Mouse (Mus musculus) splenic B cell, adult 2 months (primary cell): ENCODE measurements around the gene Gm5089.
"Not testable (repeated sequence)": the region's sequence is repeated elsewhere in the genome, so short reads cannot be mapped to it uniquely, and the experiment has no call there.

Experiments
- DNase-seq: peaks from one replicate; pipeline ENCODE4 v3.0.0-alpha.2; 2011; ENCODE audit warnings: low read depth, low spot score
- H3K27me3 ChIP-seq: 2 replicates; pipeline ENCODE4 v1.6.1; 2012; ENCODE audit warnings: mild to moderate bottlenecking, low read length, moderate library complexity, mixed read lengths; ENCODE audit not compliant: control insufficient read depth, poor library complexity, insufficient read depth, severe bottlenecking
- H3K36me3 ChIP-seq: 2 replicates; pipeline ENCODE4 v1.6.1; 2012; ENCODE audit warnings: mild to moderate bottlenecking, low read length, moderate library complexity, mixed read lengths; ENCODE audit not compliant: control insufficient read depth, poor library complexity, insufficient read depth, severe bottlenecking

The Gm5089 gene

GRCm38 (mm10) chr14:122461966-122462365 lies 11.1 kb upstream of the Gm5089 start:
- Histone ChIP-seq H3K36me3 (no peaks in the 10 kb centered on the region), H3K27me3 (peaks cover 4% of the 10 kb centered on the region)
- no peak for DNase-seq

GRCm38 (mm10) chr14:122461500-122461899 lies 10.6 kb upstream of the Gm5089 start:
- Histone ChIP-seq H3K27me3 (peaks cover 2% of the 10 kb centered on the region), H3K36me3 (no peaks in the 10 kb centered on the region)
- no peak for DNase-seq

- peaks cover 2% of the 10 kb centered on the region for H3K27me3 ChIP-seq
- no peaks in the 10 kb centered on the region for H3K36me3 ChIP-seq
- no peak for DNase-seq
Observed at GRCm38 (mm10) chr14:122460226-122460625, 9.3 kb upstream of the Gm5089 start.

DNA sequence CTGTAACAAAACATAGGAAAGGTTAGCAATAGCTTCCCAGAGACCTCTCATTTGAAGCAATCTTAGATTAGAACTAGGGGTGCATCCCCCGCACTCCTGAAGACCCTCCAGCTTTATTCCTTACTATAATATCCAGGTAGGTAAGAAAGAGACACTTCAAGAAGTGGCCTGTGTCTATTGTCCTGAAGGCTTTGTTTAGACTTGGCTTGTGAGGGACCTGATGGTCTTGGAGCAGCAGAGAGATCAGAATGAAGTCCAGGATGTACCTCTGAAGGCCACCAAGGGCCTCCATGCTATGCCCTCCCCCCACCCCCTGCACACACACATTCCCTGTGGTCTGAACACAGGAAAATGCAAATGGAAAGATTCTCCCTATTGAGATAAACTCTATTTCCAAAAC lies 8.9 kb upstream of the Gm5089 start:
- no peaks in the 10 kb centered on the region for H3K36me3 ChIP-seq
- no peak for DNase-seq
- peaks cover 2% of the 10 kb centered on the region; the same call in 1 of the 2 replicates for H3K27me3 ChIP-seq

DNA sequence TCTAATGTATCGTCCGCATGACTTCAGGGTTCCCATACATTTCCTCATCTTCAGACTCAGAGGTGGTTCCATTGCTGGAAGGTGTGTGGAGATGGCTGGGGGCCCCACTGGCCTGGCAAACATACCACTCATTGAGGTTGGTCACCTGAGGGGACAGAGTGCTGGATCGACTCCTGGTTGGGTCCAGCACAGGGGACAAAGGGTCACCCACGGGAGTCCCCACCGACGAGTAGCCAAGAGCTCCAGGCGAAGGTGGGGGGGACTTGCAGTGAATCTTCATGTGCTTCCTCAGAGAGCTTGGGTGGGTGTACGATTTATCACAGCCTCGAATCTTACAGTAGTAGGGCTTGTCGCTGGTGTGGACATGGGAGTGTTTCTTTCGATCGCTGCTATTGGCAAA lies 8.4 kb upstream of the Gm5089 start:
- H3K36me3 ChIP-seq, DNase-seq, H3K27me3 ChIP-seq: not testable (repeated sequence)

- peaks cover 5% of the 10 kb centered on the region; the same call in 1 of the 2 replicates for H3K27me3 ChIP-seq
- DNase-seq = no peak
Observed at GRCm38 (mm10) chr14:122455562-122455958, 4.6 kb upstream of the Gm5089 start.

DNA sequence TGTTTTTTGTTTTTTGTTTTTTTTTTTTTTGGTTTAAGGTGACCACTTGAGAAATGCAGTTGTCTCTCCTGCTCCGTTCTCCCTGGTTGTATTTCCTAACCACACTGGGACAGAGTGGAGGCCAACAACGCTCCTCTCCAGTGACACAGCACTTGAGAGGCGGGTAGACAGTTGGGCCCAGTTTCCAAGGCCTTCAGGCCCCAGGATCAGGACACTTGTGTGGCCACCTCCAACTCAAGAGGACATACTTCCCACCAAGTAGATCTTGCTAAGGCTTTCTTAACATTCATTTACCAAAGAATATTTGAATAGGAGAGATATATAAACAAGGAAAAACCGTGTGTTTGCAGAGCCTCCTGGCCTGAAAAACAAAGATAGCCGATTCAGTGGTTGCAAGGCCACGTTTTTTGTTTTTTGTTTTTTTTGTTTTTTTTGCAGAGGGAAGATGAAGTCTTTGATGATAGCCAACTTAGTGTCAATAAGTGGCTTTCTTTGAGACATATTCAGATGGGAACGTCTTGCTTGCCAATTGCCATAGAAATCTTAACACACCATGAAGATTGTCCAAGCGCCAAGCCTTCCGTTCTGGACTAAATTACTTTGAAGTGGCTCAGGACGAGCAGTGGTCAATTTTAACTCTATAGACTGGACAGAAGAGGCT lies 4.1 kb upstream of the Gm5089 start:
- H3K36me3 ChIP-seq = no peaks in the 10 kb centered on the region
- H3K27me3 ChIP-seq = peaks cover 3% of the 10 kb centered on the region; the same call in 1 of the 2 replicates
- no peak for DNase-seq

More at GRCm38 (mm10) chr14:122455562-122455958, 4.6 kb upstream of the Gm5089 start:
- no peaks in the 10 kb centered on the region for H3K36me3 ChIP-seq

DNA sequence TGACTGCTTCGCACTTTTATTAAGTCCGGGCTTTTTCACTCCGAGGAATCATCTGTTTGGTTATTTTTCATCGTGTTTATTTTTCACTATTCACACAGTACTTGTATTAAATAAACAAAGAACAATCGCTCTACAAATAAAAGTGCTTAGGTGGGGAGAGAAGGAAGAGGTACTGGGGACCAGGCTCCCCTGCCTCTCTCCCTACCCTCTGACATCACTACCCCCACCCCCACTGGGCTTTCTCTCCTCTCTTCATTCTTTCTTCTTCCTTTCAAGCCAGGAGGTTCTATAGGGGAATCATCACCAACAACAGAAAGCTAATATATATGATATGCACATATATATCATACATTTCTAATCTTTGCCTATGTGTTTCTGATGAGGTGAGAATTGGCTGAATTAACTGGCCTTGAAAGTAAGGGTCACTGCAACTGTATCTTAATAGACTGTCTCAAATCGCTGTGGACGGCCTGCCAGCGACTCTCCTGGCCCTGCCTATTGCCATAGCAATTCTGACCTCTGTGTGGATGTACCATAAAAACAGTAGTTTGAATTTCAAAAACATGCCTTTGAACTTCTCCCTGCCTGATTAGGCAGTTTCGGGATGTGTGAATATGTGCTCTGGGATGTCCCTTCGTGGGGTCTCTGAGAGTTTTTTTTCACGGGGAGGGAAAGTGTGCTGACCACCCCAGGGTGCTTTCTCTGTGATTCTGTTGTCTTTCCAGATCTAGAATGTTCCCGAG lies 3.3 kb upstream of the Gm5089 start:
- Histone ChIP-seq H3K36me3 (no peaks in the 10 kb centered on the region), H3K27me3 (peaks cover 3% of the 10 kb centered on the region; the same call in 1 of the 2 replicates)
- DNase-seq = no peak

DNA sequence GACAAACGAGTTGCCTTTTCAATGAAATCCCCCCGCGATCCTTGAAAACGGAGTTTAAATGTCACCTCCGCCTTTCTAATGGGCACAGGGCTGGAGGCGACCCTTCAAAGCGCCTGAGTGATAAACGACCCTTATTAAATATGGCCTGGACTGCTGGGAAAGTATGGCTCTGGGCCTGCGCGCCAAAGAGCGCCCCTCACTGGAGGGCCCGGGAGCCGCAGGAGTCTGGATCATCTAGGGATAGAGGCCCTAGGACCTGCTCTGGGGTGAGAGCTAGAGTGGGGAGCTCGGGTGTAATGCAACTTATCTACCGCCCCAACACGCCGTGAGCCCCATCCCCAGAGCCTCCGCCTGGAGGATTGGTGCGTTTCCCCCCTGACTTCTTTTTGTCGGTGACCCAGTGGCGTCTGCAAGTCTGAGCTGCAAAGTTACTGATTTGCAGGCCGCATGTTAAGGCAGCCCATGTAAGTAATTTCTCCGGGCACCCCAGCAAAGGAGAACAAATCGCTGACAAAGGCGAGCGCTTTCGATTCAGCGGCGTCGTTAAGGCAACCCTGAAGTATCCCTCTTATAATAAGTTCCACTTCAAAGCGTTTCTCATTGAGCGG lies 2.6 kb upstream of the Gm5089 start:
- no peaks in the 10 kb centered on the region for H3K36me3 ChIP-seq
- no peak for DNase-seq

GRCm38 (mm10) chr14:122452701-122453387 lies 1.9 kb upstream of the Gm5089 start:
- DNase-seq = no peak

More for the DNA sequence above, 2.6 kb upstream of the Gm5089 start:
- H3K27me3 ChIP-seq = peaks cover 3% of the 10 kb centered on the region; the same call in 1 of the 2 replicates

DNA sequence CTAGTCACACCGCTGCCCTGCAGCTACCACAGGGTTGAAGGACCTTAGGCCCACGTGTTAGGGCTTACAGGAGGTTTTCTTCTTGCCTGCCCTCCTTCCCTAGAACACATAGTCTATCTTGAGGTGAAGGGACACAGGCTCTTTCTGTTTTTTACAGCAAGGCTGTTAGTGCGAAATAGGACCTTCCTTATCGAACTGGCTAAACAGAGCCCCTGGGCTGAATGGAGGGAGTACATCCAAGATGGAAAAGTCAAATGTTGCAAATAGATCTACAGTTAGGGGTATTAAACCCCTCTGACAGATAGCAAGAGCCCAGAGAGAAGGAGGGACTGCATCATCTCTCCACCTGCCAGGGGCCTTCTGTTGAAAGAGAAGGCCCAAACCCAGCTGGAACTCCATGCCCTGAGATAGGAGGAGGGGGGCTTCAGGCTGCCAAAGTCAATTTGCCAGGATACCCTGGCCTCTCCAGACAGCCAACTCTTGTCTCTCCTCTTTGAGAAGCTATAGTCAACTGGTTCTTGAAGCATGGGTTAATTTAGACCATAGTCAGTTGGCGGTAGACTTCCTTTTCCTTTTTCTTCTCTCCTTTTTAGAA lies 733 bp upstream of the Gm5089 start:
- DNase-seq = no peak
- Histone ChIP-seq H3K36me3 (no peaks in the 10 kb centered on the region), H3K27me3 (peaks cover 3% of the 10 kb centered on the region; the same call in 1 of the 2 replicates)

More at GRCm38 (mm10) chr14:122452701-122453387, 1.9 kb upstream of the Gm5089 start:
- Histone ChIP-seq H3K36me3 (no peaks in the 10 kb centered on the region), H3K27me3 (peaks cover 3% of the 10 kb centered on the region; the same call in 1 of the 2 replicates)

DNA sequence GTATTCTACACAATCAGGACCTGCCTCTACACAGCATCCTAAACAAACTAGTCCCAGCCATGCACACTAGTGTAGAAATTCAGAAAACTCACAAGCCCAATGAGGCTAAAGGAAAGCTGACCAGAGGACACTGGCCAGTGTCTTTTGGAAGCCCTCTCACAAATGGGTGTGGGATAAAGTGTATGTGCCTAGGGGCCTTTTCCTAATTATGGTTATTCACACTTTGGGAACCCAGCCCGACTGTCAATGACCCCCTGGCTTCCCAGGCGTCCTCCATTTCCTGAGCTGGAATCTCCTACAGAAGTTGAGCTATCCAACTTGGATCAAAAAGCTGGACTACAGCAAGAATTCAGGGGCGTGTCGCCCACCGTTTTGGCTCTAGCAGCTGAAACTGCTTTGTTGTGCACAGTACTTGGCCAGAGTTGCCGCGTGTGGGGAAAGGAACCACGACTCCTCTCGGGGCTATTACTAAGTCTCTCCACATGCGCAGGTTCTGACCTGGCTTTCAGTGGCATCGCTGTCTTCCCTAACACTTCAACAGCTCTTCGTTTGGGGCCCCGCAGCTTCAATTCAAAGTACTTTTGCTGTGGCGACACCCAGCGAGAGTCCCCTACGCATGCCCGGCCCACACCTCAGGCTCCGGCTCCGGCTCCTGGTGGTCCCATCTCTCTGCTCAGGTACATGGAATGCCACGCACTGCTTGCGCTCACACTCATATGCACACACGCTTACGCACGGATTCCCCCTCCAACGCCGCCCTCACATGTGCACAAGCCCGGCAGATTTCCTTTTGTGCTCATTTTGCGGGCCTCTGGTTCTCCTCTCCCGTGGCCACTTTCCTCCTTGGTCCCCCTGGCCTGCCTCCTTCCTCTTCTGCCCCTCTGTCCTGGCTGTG lies 1.1 kb downstream of the Gm5089 start:
- DNase-seq = no peak
- H3K27me3 ChIP-seq = peaks cover 3% of the 10 kb centered on the region; the same call in 1 of the 2 replicates
- H3K36me3 ChIP-seq = no peaks in the 10 kb centered on the region

GRCm38 (mm10) chr14:122436850-122437249 lies 14.1 kb downstream of the Gm5089 start:
- H3K36me3 ChIP-seq = no peaks in the 10 kb centered on the region
- no peak for DNase-seq
- H3K27me3 ChIP-seq = no peaks in the 10 kb centered on the region
